Mouse (Mus musculus) testis, adult 2 months (tissue): ENCODE results near the gene Agfg2. TPM values are rescaled to one million over a fixed set of nuclear protein-coding genes. Genes with fewer than 3 reads are reported as not detected.

Experiments used
- H3K27ac ChIP-seq: fragments of 200-500 bp; 2 replicates; pipeline ENCODE4 v1.5.1; 2012; ENCODE audit warnings: low read depth, low read length; ENCODE audit not compliant: control insufficient read depth, insufficient read depth
- H3K27me3 ChIP-seq: fragments of 200-500 bp; 2 replicates; pipeline ENCODE4 v1.6.1; 2012; ENCODE audit warnings: mild to moderate bottlenecking, low read length, moderate library complexity; ENCODE audit not compliant: control insufficient read depth, insufficient read depth
- H3K36me3 ChIP-seq: fragments of 200-500 bp; 2 replicates; pipeline ENCODE4 v1.6.1; 2012; ENCODE audit warnings: mild to moderate bottlenecking, low read length; ENCODE audit not compliant: control insufficient read depth, insufficient read depth
- H3K4me1 ChIP-seq: fragments of 200-500 bp; 2 replicates; pipeline ENCODE4 v1.6.1; 2012; ENCODE audit warnings: low read length; ENCODE audit not compliant: control insufficient read depth, insufficient read depth
- H3K4me3 ChIP-seq: fragments of 200-500 bp; 2 replicates; pipeline ENCODE4 v1.5.1; 2012; ENCODE audit warnings: low read depth, mild to moderate bottlenecking, low read length, moderate library complexity, mixed read lengths; ENCODE audit not compliant: control insufficient read depth
- CTCF ChIP-seq: fragments of 200-500 bp; IDR thresholded peaks from 2 replicates; pipeline ENCODE4 v1.5.1; 2012; ENCODE audit warnings: low read depth, mild to moderate bottlenecking, inconsistent platforms, low read length, moderate library complexity; ENCODE audit not compliant: control insufficient read depth, insufficient read depth, insufficient replicate concordance
- POLR2A ChIP-seq: fragments of 200-500 bp; IDR thresholded peaks from 2 replicates; pipeline ENCODE4 v1.6.1; 2012; ENCODE audit warnings: low read depth, mild to moderate bottlenecking, inconsistent platforms, low read length, moderate library complexity; ENCODE audit not compliant: control insufficient read depth
- polyA plus RNA-seq: library from polyadenylated mRNA; depleted of rRNA; stranded (reverse); fragments of >200 nt; gene quantifications from 2 replicates; pipeline ENCODE4 v1.2.3, GENCODE M21; 2012

Agfg2 gene
- polyA plus RNA-seq, 1 experiment = 12.0 TPM

DNA sequence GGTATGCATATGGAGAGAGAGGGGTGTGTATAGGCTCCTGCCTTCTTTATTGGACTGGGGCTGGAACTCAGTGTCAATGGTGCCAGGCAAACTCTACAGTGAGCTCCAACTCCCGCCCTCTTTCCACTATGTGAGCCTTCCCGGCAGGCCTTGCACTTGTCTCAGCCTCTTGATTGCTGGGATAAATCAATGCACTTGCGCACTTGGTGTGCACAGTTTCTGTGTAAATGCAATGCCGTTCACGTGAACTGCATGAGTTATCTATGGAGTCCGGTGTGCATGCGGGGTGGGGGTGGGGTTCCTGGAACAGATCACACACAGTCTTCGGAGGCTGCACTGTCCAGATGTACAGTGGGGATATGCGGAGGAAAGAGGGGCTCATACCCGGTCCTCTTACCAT is 31.2 kb downstream of the Agfg2 start:
- Histone ChIP-seq H3K36me3 (no peaks in the 10 kb centered on the region), H3K27ac (no peak overlapping the region), H3K4me3 (no peak overlapping the region), H3K27me3 (no peaks in the 10 kb centered on the region), H3K4me1 (peaks cover 7% of the 10 kb centered on the region)
- TF ChIP-seq CTCF (no peak), POLR2A (no peak)

DNA sequence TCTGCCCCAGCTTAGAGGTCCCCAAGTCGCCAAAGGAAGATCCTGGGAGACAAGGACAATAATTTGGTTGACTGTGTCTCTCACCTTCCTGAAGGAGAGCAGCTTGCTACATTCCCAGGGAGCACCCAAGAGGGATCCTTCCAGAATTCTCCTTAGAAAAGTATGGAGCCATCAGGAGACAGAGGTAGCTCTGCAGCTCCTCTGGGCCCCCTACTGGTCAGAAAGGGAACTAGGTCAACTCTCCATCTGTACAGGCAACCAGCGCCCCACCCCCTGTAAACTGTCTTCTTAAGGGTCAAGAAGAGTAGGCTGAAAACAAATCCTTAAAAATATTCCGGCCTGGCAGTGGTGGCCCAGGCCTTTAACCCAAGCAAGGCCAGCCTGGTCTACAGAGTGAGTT is 32.1 kb downstream of the Agfg2 start:
- no peak overlapping the region for H3K4me3 ChIP-seq
- H3K27ac ChIP-seq = no peak overlapping the region
- TF ChIP-seq POLR2A (no peak), CTCF (peak; percentile 66; the same call in 1 of the 2 replicates)
- no peaks in the 10 kb centered on the region for H3K27me3 ChIP-seq
- peaks cover 7% of the 10 kb centered on the region for H3K4me1 ChIP-seq
- H3K36me3 ChIP-seq = no peaks in the 10 kb centered on the region

DNA sequence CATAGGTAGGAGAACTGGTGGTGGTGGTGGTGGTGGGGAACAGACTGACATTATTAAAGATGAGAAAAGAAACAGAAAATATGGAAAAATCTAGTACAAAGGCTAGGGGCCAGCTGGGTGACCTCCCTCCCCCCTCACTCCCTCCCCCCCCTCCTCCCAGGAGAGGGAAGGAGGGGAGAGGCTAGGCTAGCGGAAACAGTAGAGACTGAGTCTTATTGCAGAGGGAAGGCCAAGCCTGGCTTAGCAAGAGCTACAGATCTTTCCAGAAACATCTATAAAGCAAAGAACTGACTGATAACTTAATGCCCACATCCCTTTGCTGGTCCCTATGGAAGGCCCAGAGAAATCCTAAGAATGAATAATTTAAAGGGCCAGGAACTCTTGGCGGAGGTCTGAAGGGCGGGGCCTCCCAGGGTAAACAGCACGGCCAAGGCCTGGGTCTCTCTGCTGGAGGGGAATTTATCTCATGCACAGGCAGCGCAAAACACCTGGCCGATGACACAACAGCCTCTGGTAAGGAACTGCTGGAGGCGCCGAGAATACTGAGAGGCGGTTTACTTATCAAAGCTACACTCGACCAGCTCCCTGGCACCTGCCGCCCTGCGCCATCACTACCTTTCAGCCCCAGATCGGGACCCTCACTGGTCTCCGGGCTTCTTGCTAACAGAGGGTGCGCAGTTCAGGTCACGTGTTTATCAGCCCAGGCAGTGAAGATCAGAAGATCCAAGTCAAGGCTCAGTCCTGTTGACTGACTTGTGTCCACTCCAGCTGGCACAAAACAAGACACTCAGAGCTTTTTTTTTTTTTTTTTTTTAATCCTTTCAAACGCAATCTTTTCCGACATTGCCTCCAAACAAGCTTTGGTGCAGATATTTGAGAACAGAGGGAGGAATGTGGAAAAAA is 34.6 kb downstream of the Agfg2 start:
- no peak overlapping the region; the same call in 1 of the 2 replicates for H3K4me3 ChIP-seq
- peak overlapping the region; percentile 18; the same call in 1 of the 2 replicates for H3K27ac ChIP-seq
- TF ChIP-seq POLR2A = no peak
- TF ChIP-seq CTCF = no peak
- H3K36me3 ChIP-seq = no peaks in the 10 kb centered on the region
- H3K27me3 ChIP-seq = no peaks in the 10 kb centered on the region
- peaks cover 12% of the 10 kb centered on the region for H3K4me1 ChIP-seq

DNA sequence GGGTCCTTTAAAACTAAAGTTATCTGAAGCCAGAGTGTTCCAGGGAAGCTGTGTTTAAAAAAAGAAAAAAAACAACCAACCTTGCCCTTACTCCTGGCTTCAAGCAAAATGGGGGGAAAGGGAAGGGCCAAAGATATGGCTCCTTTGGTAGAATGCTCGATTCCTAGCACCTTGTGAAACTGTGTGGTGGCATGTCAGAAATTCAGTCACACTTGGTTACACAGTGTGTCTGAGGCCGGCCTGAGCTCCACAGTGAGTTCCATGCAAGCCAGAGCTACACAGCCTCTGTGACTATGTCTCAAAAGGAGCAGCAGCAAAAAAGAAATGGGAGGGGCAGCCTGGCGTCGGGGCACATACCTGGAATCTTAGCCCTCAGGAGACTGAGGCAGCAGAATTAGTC is 35.3 kb downstream of the Agfg2 start:
- peaks cover 16% of the 10 kb centered on the region for H3K4me1 ChIP-seq
- H3K27me3 ChIP-seq = no peaks in the 10 kb centered on the region
- H3K27ac ChIP-seq = 0 out of 2 replicates have a peak overlapping the region, but pooled peaks have one; percentile 7
- no peak for TF ChIP-seq POLR2A
- no peak for TF ChIP-seq CTCF
- H3K36me3 ChIP-seq = no peaks in the 10 kb centered on the region
- H3K4me3 ChIP-seq = no peak overlapping the region

DNA sequence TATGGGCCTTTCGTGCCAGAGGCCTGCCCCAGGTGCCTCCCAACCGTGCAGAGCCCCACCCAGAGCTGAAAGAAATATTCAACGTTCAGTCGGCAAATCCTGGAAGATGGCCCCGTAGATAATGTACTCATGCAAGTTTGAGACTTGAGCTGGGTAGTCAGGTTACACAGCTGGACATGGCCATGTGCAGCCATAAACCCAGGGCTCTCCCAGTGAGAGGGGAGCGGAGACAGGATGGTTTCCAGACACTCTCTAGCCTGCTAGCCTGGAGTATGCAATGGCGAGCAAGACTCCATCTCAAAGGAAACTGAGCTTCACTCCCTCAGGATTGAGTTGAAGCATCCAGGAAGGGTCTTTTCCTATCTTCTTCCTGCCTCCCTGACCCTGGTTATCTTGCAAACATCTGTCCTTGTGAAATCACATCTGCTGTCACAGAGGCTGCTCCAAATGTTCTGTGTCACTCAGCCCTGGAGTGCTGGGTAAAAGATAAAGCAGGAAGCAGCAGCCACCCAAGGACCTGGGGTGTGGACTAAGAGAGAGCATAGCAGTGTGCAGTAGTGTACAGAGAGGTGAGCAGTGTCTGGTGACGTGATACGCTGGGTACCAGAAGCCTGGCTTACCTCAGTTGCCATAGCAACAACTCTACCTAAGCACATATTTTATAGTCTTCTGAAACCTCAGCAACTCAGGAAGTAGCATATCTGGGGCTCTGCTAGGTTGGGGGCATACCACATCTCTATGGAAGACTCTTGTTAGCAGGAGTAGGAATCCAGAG is 36.5 kb downstream of the Agfg2 start:
- no peaks in the 10 kb centered on the region for H3K27me3 ChIP-seq
- peaks cover 16% of the 10 kb centered on the region for H3K4me1 ChIP-seq
- H3K27ac ChIP-seq = no peak overlapping the region
- TF ChIP-seq POLR2A = no peak
- no peak for TF ChIP-seq CTCF
- H3K4me3 ChIP-seq = no peak overlapping the region
- H3K36me3 ChIP-seq = no peaks in the 10 kb centered on the region

DNA sequence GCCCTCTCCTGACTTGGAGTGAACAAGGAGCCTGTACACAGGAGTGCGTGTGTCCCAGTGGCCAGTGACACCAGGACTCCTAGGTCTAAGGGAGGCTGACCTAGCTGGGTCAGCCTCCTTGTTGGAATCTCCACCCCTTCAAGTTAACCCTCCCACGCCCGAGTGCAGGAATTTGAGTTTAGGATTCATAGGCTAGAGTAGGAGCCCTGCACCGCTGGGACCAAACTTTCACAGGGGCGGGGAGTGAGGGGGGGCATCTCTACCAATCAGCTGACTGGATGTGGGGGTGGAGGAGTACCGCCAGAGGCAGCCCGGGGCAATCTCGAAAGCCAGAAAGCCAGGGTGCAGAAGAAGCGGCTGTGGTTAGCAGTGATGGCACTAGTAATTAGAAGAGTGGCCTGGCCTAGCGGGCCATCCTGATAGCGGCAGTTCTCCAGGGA is 38.9 kb downstream of the Agfg2 start, which contains the start of gene Irs3:
Irs3 (minus strand) TSS at position 63 of the 440 bp plus-strand sequence.
- H3K27me3 ChIP-seq = no peaks in the 10 kb centered on the region
- no peak for TF ChIP-seq POLR2A
- no peak for TF ChIP-seq CTCF
- peaks cover 26% of the 10 kb centered on the region for H3K4me1 ChIP-seq
- no peaks in the 10 kb centered on the region for H3K36me3 ChIP-seq
- H3K4me3 ChIP-seq = peak within 1 kb of the TSS; percentile 52
- no peak within 1 kb of the TSS for H3K27ac ChIP-seq
